Mouse (Mus musculus) frontal cortex, adult (tissue): ENCODE results near the gene Thrb.
A peak's percentile ranks its signal among the peaks of the same experiment; 100 is the strongest.

ENCODE experiments used
- ATAC-seq: cut with Nextera tagmentation; 2 replicates; pipeline ENCODE4 v1.9.2; 2017; ENCODE audit warnings: mild to moderate bottlenecking, moderate library complexity, mixed read lengths; ENCODE audit not compliant: low TSS enrichment

The Thrb gene

GRCm38 (mm10) chr14:17713297-17713904, 53.3 kb downstream of the Thrb start:
- peak; percentile 82 for ATAC-seq

- no peak for ATAC-seq
Measured at GRCm38 (mm10) chr14:17719494-17719893, 59.4 kb downstream of the Thrb start.

- ATAC-seq = peak; percentile 53; the same call in 1 of the 2 replicates
Measured at GRCm38 (mm10) chr14:17722824-17723445, 62.9 kb downstream of the Thrb start.

GRCm38 (mm10) chr14:17724577-17724976, 64.5 kb downstream of the Thrb start:
- no peak for ATAC-seq

GRCm38 (mm10) chr14:17726906-17727305, 66.8 kb downstream of the Thrb start:
- no peak for ATAC-seq

GRCm38 (mm10) chr14:17727878-17728277, 67.8 kb downstream of the Thrb start:
- no peak for ATAC-seq

GRCm38 (mm10) chr14:17728889-17729288, 68.8 kb downstream of the Thrb start:
- no peak for ATAC-seq

- peak; percentile 82 for ATAC-seq
Measured at GRCm38 (mm10) chr14:17731020-17731419, 71.0 kb downstream of the Thrb start.

- ATAC-seq = no peak
Measured at GRCm38 (mm10) chr14:17733077-17733778, 73.2 kb downstream of the Thrb start.

- ATAC-seq = no peak
Measured at GRCm38 (mm10) chr14:17733779-17734137, 73.7 kb downstream of the Thrb start.

- ATAC-seq = no peak
Measured at GRCm38 (mm10) chr14:17735440-17735839, 75.4 kb downstream of the Thrb start.

- no peak for ATAC-seq
Measured at GRCm38 (mm10) chr14:17740903-17741302, 80.8 kb downstream of the Thrb start.

GRCm38 (mm10) chr14:17742264-17742663, 82.2 kb downstream of the Thrb start:
- ATAC-seq = no peak

GRCm38 (mm10) chr14:17742902-17743712, 83.0 kb downstream of the Thrb start:
- peak; percentile 46 for ATAC-seq

- ATAC-seq = peak; percentile 83
Measured at GRCm38 (mm10) chr14:17743713-17744158, 83.7 kb downstream of the Thrb start.

- no peak for ATAC-seq
Measured at GRCm38 (mm10) chr14:17747922-17748321, 87.9 kb downstream of the Thrb start.

GRCm38 (mm10) chr14:17748945-17749344, 88.9 kb downstream of the Thrb start:
- no peak for ATAC-seq

- no peak for ATAC-seq
Measured at GRCm38 (mm10) chr14:17751911-17752310, 91.8 kb downstream of the Thrb start.

- no peak for ATAC-seq
Measured at GRCm38 (mm10) chr14:17753429-17753828, 93.4 kb downstream of the Thrb start.

GRCm38 (mm10) chr14:17756732-17757131, 96.7 kb downstream of the Thrb start:
- ATAC-seq = no peak

- ATAC-seq = no peak
Measured at GRCm38 (mm10) chr14:17767987-17768386, 107.9 kb downstream of the Thrb start.

GRCm38 (mm10) chr14:17774404-17774803, 114.3 kb downstream of the Thrb start:
- ATAC-seq = no peak
